Mouse (Mus musculus): ENCODE measurements around the gene Slc25a44.

DNA sequence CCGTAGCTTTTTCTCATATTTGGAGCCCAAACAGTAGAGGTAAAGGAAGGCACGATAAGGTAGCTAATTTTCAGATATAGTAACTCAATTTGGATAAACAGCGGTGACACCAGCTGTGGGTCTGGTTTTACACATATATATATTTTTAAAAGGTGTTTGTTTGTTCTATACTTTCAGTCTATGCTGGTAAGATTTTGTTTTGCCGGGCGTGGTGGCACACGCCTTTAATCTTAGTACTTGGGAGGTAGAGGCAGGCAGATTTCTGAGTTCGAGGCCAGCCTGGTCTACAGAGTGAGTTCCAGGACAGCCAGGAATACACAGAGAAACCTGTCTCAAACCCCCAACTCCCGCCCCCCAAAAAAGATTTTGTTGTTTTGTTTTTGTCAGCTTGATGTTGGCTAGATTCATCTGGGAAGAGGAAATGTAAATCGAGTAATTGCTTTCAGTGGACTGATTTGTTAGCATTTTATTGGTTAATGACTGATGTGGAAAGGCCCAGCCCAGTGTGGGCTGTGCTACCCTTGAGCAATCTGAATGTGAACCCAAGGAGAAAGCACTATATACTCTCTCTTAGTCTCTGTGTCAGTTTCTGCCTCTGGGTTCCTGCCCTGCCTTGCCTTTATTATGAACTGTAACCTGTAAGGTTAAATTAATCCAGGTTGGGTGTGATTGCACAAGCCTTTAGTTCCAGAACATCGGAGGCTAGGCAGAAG, 925 bp upstream of the Slc25a44 start:
- TF ChIP-seq GATA1 (IDR thresholded peaks at IDR 0.05; ENCODE audit: low read length): no peak
- TF ChIP-seq TAL1 (IDR thresholded peaks at IDR 0.05; ENCODE audit: low read length): no peak
